Mouse (Mus musculus) liver, embryonic 14.5 days (tissue): ENCODE data around the gene Dnaja4.

ENCODE experiments used
- CTCF ChIP-seq: IDR thresholded peaks from 2 replicates; pipeline ENCODE4 v1.5.1; 2016; ENCODE audit warnings: antibody characterized with exemption, low read depth, control low read depth
- EP300 ChIP-seq: IDR thresholded peaks from 2 replicates; pipeline ENCODE4 v1.6.1; 2016; ENCODE audit warnings: antibody characterized with exemption, low read depth

DNA sequence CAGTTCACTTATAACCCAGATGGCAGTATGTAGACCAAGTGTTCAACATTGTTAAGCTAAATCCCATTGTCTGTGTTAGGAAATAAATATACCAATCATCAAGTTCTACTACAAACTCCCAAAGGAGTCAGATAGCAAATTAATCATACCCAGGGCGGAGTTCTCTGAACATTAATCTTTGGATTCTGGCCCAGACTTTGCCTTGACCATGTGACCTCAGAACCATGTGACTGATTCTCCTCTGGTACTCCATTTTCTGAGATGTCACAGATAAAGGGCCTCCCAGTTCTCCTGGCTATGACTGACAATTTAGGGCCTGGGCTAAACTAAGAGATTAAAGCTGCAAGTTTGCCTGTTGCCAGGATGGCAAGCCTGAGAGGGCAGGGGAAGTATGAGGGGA lies 49.3 kb upstream of the Dnaja4 start:
- TF ChIP-seq CTCF (no peak), EP300 (no peak)
